Mouse (Mus musculus) heart, postnatal 10 days (tissue): ENCODE data around the gene Dagla. TPM values are rescaled to one million over a fixed set of nuclear protein-coding genes. Genes with fewer than 3 reads are reported as not detected.
A peak's percentile ranks its signal among the peaks of the same experiment; 100 is the strongest.

Experiments used
- DNase-seq, 2 experiments: peaks; one replicate each; pipeline ENCODE4 v3.0.0; 2021
- intact Hi-C: fragments of 180-260 bp; cut with DNase I; formaldehyde crosslinking; loops from one replicate; pipeline ENCODE4 v1.15.1; 2025
- total RNA-seq, 2 experiments: library from RNA; stranded (reverse); gene quantifications; 2 replicates each; pipeline ENCODE4 v1.2.3; 2021

Dagla gene
- total RNA-seq, 2 experiments from 2014 or later: 4.1 to 4.5 TPM

DNA sequence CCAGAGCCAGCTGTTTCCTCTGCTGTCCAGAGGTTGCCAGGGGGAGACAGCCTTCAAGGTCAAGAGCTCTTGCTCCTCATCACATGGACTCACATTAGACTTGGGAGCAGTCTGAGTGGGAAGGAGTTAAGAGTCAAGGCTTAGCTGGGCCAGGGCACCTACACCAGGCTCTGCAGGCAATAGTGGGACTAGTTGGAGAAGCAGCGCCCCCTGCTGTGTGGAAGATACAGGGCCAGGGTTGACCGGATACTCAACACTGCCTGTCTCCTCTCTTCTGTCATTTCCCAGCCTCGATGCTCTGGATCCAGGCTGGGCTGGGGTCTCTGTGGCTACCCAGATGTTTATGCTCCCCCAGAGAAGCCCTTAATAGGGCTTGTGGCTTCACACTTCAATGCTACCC is 60.5 kb downstream of the Dagla start:
- intact Hi-C loops: no loop called here
- peak; percentile 42 to 68 for DNase-seq

DNA sequence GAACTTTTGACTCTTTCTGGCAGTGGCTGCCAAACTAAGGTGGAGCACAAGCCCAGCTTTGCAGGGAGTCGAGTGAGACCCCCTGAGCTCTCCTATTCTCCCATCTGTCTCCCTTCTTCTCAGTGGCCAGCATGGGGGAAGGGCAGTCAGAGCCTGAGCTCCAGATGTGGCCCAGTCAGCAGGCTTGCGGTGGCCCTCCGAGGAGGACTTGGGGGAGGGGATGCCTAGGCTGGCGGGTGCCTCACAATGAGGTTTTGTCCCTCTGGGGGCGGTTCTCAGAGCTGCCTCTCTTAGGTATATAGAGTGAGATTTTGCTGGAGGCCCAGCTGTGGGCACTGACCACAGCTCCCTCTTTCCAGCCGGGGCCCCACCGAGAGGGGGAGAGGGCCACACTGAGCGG is 61.8 kb downstream of the Dagla start:
- intact Hi-C loops: no loop called here
- DNase-seq: no peak

DNA sequence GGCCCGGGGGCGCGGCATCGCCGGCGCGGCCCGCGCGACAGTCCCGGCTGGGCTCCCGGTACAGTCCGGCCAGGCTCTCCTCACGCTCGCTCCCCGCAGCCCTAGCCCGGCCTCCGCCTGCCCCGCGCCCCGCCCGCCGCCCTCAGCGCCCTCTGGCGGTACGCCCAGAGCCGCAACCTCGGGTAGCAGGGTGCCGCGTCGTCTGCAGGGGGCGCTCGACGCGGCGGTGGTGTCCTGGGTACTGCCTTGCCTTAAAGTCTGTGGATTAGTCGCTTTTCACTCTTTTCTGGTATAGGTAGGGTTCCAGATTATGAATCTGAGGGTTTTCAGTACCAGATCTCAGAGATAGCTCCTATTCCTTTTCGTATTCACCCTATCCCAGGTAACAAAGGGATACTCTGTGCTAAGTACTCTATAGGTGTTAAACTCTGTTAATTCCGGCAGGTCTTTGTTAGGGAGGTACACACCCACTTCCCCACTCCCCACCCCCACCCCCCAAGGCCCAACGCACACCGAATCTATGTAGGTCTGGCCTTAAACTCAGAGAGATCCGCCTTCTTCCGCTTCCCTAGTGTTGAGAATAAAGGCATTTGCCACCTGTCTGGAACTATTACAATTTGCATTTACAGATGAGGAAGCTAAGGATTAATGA is 63.9 kb downstream of the Dagla start, which contains the start of gene Myrf:
Gene Myrf, minus strand, starts transcription at position 95 of the 652 bp plus-strand sequence.
- intact Hi-C loops: no loop called here
- peak; percentile 77 to 85 for DNase-seq

DNA sequence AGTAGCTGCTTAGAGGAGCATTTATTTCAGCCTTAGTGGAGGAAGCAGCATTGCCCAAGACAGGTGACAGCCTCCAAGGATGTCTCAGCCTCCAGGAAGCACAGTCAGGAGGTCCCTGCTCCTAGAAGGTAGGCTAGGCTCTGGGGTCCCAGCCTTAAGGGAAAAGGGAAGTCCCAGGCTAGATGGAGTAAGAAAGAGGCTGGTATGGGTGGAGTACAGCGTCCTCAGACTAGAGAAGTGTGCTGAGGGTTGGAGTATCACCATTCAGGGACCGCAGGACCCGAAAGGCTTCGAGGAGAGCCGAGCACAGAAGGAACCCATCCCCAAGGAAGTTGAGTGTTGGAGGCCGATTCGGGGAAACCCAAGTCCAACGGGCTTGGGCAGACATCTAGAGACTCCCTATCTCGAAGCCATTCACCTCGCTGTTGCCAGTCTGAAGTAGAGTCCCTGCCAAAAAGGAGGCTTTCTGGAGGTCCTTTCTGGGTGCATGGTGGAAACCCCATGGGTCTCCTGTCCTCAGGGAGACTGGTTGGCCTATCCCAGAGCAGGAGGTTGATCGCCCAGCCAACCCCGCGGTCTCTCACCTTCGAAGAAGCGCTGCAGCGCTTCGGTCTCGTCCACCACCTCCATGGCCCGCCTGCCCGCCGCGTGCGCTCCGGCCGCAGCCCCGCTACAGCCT is 64.6 kb downstream of the Dagla start:
- DNase-seq: no peak
- intact Hi-C loops: no loop called here

DNA sequence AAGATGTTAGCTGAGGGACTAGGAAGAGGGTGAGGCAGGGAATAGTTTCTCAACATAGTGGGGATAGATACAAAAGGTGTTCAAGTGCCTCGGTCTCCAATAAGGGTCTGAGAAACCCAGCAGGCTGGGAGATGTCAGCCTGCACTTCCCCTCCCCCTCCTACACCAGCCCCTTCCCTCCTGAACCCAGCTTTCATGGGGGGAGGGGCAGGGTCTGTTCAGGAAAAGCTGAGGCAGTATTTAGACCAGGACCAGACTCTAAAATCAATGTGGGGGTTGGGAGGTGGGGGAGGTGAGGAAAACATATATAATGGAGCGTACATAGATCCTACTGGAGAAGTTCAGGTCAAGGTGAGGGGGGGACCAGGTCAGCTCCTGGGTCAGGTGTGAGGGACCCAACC is 65.3 kb downstream of the Dagla start:
- no peak for DNase-seq
- intact Hi-C loops: no loop called here

DNA sequence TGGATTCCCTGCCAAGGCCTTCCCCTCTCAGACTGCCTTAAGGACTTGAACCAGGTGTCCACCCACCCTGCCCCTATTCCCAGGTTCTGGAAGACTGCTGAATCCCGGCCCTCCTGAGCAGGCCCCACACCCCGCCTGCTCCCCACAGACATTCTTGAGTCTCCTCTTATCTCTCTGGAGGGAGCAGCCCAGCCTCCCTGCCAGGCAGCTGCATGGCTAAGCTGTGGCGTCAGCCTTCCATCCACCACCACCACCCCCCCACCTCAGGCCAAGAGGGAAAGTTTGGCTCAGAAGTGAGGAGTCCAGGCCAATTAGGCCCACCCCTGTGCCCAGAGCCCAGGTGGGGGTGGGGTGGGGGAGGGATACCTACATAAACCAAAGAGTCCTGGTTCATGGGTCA is 66.2 kb downstream of the Dagla start:
- DNase-seq: peak; percentile 26 to 30
- intact Hi-C loops: no loop called here

DNA sequence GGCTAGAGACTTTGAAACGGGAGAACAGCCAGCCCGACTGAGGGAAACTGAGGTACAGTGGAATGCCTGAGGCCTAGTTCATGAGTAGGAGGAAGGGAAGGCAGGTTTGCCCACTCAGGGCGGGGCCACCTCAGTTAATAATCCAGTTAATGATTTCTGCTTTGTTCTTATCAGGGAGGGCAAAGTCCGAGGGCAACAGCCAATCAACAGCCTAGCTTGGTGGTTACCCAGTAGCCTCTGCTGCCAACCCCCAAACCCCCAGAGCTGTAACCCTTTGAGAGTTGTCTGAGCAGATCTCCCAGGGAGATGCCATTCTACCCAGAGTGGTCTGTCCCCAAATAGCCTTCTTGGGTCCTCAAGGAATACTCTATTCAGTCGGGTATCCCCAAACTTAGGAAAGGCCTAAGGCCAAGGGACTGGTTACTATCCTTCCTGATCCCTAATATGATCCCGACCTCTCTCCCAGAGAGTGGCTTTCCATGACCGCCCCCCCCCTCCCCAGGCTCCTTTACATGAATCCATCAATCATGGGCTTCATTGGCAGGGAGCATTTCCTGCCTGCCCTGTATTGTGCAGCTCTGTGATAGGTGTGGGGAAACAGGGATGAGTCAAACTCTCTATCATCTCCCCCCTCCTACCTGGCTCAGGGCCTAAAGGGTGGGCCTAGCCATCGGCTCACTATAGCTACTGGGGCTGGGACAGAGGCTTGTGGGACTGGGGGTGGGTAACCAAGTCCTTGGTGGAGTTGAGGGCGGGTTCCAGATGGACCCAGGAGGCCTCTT is 68.7 kb downstream of the Dagla start:
- intact Hi-C loops: no loop called here
- no peak for DNase-seq

DNA sequence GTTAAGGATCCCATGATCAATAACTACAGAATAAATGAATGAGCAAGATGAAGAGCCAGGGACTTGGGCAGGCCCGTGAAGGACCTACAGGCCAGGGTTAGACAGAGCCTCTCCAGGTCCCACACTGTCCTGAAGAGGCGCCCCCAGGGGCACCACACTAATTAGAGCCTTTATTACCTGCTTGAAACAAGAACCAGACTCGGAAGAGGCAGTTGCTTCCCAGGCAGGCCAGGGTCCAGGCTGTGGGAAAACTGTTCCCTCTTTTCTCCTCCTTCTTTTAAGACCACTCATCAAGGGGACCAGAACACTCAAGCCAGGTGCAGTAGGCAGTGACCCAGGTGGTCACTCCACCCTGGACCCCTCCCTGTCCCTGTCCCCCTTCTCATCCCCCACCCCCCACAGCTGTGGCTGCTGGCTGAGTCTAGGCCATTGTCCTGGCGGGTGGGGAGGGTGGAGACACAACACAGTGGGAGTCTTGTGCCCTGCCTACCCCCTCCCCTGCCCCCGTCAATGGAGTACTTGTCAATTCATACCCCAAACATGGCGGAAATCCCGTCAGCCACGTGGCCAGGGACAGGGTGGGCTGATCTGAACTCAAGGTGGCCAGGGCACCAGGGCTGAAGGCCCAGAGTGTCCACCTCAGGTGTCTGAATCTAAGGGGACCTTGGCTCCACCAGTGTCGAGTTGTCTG is 72.2 kb downstream of the Dagla start:
- intact Hi-C loops: no loop called here
- no peak for DNase-seq

DNA sequence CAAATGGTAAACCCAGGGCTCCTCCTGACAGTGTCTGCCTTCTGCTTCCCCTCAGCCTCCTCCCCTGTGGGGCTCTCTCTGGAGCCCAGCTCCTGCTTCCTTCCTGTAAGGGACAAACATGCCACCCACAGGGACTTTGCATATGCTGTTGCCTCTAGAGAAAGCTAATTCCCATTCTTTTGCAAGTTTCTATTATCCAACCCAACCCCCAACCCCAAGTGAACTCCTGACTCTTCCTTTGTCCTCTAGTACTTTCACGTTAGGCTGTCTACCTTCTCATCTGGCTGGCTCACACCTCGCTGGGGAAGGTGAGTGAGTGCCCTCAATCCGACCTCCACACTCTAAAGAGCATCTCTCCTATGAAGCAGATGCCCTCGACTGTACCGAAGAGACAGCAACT is 72.8 kb downstream of the Dagla start:
- intact Hi-C loops: no loop called here
- no peak for DNase-seq

DNA sequence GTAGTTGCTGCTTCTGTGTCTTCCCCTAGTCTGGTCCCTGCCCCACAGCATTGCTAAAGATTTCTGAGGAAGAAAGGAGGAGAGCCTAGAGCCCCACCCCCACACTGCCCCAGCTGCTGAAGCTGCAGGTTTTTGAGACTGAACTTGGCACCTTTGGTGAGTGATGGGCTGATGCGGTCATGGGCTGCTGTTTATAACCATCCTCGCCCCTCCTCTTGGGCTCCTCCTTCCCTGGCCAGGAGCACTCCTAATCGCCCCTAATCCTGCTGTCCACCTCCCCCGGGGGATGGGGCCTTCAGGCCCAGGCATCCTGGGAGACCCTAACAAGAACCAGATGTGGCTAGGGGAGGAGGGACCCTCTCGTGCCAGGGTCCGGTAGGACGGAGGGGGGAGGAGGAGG is 73.7 kb downstream of the Dagla start:
- intact Hi-C loops: no loop called here
- no peak for DNase-seq

DNA sequence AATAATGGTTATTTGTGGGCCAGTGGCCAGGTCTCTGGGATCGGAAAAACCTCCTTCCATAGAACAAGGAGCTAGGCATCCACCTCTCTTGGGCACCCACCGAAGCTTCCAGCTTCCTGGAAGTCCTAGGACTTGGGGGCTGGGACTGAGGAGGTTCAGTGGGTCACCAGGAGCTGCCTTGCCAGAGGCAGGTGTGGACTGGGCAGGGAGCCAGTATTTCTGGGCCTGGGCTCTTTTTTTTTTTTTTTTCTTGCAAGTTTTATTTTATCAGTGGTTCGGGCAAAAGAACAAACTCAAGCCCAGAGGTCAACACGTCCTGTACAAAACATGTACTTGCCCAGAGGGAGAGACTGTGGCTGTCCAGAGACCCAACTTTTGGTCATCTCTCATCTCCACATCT is 78.9 kb downstream of the Dagla start:
- intact Hi-C loops: no loop called here
- no peak for DNase-seq

DNA sequence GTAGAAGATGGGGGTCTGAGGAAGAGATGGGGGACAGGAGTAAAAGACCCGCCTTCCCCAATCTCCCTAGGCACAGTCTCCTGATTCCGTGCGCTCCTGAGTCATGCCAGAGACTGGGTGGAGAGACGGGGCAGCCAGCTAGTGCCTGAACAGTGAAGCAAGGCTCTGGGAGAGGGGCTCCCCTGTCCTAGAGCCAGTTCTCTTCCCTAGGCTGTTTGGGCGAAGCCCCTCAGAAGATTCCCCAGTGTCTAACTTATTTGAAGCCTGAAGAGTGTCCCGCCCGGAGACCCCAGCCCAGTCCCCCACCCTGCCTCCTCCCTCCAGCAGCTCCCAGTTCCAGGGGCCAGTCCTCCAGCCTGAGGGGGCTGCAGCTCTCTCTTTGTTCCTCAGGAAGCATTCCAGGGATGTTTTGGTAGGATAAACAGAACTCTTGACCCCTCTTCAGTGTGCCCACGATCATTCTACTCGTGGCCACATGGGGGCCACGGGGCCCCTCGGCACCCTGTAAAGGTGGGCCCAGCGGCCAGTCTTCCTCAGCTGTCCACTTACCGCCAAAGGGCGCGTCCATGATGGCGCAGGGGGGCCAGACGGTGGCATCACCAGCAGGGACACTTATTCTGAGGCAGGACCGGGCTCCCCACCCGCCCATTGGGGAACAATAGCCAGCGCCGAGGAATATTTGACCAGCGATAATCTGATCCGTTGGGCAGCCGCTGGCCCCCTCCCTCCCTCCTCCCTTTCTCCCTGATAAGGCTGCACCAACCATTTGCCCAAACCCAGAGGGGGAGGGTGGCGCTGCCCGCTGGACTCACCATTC is 79.8 kb downstream of the Dagla start:
- DNase-seq: no peak
- intact Hi-C loops: no loop called here

DNA sequence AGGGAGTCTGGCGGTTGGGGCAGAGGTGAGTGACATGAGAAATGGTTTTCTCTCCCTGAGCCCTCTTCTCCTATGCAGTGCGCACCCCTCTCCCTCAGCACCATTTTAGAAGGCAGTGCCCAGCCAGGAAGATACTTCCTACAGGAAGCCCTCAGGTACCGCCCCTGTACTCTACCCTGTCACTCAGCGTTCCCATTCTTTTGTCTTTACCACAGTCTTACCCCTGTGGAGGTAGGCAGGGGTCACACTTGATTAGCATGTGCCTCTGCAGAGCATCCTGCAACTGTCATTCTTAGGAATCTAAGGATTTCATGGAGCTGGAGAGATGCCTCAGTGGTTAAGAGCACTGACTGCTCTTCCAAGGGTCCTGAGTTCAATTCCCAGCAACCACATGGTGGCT is 81.1 kb downstream of the Dagla start:
- no peak for DNase-seq
- intact Hi-C loops: no loop called here

DNA sequence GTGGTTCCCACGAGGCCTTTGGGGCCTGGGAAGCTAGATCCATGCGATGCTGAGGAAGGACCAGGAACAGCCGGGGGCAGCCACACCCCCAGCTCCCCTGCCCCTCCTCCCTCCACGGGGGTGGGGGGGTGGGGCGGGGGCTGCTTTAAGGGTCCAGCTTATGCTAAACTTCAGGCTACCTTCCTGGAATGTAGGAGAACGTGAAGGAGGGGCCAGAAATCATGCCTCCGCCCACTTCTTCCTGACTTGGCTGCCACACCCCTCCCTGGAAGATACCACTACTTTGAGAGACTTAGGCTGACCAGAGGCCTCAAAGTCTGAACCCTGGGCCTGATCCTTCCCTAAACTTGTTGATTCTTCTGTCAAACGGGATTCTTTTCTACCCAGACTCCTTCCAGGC is 82.0 kb downstream of the Dagla start:
- DNase-seq: no peak
- intact Hi-C loops: no loop called here

DNA sequence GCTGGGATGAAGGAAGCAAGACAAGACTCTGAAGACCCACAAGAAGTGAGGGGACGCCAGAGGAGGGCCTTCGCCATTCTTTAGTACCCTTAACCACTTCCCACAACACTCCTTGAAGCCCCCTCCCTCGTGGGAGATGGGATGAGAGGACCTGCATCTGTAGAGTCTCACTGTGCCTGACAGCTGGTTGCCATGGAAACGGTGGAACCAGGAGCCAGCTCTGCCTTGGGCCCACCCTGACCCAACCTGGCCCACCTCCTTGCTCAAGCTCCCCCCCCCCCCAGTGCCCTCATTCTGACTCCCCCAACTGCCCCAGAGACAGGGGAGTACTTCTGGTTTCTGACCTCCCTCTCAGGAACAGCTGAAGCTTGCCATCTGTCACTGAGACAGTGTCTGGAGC is 83.1 kb downstream of the Dagla start:
- DNase-seq: no peak
- intact Hi-C loops: no loop called here

DNA sequence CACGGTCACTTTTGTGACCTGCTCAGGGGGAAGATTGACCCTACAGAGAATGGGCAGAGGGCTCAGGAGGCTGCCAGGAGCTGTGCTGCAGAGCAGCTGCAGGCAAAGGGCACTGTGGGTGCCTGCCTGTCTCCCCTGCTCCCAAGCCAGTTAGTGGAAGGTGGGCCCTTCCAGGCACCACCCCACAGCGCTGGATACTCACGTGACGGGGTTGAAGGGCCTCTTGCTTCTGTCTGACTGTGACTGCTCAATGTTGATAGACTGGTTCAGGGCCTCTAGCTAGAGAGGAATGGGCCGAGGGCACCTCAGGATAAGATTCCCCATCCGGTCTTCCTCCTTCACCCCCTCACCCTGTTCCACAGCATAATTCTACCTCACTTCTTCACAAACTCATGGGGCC is 85.1 kb downstream of the Dagla start:
- DNase-seq: no peak
- intact Hi-C loops: no loop called here

DNA sequence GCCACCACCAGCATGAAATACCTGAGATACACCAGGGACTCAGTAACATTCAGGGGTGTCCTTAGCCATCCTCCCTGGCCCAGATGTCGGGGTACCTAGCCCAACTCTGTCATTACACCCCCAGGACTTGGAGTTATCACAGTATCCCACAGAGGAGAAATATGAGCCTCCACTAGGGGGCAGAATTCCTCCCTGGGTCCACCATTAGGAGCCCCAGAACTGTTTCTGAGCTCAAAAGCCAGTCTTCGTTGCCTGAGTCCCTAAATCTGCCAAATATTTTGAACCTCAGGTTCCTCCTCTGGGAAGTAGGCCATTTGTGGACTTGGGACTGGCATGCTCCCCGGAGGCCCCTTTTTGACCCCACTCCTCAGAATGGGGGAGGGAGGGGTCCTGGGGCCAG is 85.6 kb downstream of the Dagla start:
- intact Hi-C loops: no loop called here
- DNase-seq: peak; percentile 31 to 67

DNA sequence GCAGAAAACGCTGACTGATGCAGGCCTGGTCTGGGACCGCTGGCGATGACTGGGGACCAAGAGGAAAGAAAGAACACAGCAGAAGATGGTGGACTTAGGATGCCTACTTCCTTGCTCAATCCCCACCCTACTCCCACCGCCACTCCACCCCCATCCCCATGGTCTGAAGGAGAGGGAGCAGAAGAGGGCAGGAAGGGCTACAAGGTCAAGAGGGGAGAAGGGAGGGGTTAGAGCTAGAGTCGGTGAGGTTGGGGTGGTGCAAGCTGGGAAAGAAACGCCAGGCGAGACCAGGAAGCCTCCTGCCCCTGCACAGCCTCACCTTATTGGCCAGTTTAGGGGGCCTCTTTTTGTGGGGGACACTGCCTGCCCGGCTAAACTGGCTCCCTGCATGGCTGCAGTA is 88.6 kb downstream of the Dagla start:
- intact Hi-C loops: no loop called here
- no peak for DNase-seq

DNA sequence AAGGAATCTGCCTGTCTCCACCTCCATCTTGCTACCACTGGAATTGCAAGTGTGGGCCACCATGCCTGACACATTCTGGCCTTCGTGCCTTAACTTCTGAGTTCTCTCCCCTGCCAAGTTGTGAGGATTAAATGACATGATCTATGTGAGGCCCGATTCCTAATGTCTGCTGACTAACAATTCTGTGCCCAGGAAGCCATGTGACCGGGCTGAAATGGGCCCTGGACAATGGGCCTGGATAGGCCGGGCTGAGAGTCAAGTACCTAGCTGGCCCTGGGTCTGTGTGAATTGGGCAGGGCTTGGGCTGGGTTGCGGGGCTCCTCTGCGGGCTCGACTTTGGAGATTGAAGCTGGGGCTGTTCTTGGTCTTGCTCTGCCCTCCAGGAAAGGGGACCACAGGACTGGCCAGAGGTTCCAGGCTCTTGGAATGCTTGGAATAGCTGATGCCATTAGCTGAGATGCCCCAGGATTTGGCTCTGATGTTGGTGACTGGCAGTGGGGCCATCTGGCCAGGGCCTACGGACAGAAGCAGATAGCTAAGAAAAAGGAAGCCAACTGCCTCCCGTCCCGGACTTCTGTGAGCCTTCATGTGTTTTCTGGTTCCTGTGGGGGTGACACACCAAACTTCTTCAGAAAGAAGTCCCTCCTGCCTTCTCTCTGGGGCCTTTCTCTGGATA is 90.7 kb downstream of the Dagla start:
- DNase-seq: peak in 1 of 2 experiments; percentile 24
- intact Hi-C loops: no loop called here

DNA sequence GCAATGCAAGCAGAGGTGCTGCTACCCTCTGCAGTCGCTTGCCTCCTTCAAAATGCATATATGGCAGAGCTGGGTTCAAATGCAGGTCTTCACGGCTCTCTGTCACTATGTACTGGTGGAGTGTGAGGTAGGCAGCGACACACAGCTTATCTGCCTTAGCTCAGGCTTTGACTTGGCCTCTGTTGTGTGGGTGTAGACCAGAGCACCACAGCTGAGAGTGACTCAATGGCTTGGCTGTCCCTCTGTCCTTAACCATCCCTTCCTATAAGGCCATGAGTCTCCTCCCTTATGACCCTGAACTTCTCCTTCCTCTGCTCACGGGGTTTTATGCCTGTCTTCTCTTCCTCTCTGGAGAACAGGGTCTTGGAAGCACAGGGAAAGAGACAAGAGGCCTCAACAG is 93.8 kb downstream of the Dagla start:
- no peak for DNase-seq
- intact Hi-C loops: no loop called here
